Mouse (Mus musculus): ENCODE measurements around the gene Tchp.

The Tchp gene

GRCm38 (mm10) chr5:114707265-114708068, at the start of gene Tchp:
Gene Tchp, plus strand, starts transcription at chr5:114707760.
- in situ Hi-C loops (cut with MboI; ENCODE audit: low sequenced_read_pairs): no loop called here

DNA sequence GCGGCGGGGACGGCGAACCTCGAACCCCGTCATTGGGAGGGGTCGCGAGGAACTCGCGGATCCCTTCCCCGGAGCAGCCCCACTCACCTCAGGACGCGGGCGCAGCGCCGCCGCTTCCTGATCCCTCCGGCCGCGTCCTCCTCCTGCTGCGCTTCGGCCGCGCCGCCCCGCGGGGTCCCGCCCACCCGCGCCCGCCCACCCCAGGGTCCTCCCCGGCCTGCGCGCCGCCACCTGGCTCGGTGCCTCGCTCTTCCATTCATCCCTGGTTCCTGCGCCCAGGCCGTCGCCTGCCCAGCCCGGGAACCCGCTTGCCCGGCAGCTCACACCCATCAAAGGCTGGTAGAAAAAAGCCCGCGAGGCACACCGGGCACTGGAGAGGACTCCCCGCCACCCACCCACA, 49.3 kb upstream of the Tchp start, which contains the start of gene Trpv4:
TSS of gene Trpv4 (minus strand) at position 167 of the 400 bp plus-strand sequence.
- in situ Hi-C loops (cut with MboI; ENCODE audit: low sequenced_read_pairs): no loop called here

DNA sequence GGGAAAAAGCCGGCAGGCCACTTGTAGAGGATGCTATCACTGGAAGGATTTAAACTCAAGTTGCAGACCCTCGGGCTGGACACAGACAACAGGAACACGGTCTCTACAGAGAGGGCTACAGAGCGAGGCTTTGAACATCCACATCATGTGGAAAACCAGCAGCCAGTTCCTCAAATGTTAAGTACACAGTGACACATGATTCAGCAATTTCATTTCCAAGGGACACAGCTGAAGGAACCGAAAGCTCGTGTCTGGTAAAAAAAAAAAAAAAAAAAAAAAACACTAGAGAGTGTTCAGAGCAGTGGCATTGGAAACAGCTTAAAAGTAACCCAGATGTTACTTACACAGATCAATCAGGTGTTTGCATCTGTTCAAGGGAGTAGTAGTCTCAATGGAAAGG, 46.5 kb upstream of the Tchp start:
- in situ Hi-C loops (cut with MboI; ENCODE audit: low sequenced_read_pairs): no loop called here

- in situ Hi-C loops (cut with MboI; ENCODE audit: low sequenced_read_pairs): no loop called here
Observed at GRCm38 (mm10) chr5:114664139-114664538, 43.4 kb upstream of the Tchp start.

DNA sequence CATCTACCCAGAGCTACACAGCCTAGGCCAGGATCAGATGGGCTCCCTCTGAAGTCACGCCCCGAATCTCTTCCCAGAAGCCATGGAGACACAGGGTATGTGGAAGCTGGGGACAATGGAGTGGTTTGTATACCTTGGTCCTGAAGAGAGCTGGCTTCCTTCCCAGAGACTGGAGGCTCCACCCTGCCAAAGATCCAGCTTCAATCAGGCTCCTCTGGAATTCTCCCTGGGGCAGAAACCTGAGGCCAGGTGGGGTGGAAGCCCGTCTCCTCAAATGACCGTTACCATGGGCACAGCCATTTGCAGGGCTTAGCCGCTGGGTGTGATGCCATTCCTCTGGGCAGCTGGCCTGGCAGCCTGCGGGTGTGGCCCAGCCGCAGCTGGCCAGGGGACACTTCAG, 42.8 kb upstream of the Tchp start:
- in situ Hi-C loops (cut with MboI; ENCODE audit: low sequenced_read_pairs): no loop called here

- in situ Hi-C loops (cut with MboI; ENCODE audit: low sequenced_read_pairs): no loop called here
Observed at GRCm38 (mm10) chr5:114666659-114667058, 40.9 kb upstream of the Tchp start.

DNA sequence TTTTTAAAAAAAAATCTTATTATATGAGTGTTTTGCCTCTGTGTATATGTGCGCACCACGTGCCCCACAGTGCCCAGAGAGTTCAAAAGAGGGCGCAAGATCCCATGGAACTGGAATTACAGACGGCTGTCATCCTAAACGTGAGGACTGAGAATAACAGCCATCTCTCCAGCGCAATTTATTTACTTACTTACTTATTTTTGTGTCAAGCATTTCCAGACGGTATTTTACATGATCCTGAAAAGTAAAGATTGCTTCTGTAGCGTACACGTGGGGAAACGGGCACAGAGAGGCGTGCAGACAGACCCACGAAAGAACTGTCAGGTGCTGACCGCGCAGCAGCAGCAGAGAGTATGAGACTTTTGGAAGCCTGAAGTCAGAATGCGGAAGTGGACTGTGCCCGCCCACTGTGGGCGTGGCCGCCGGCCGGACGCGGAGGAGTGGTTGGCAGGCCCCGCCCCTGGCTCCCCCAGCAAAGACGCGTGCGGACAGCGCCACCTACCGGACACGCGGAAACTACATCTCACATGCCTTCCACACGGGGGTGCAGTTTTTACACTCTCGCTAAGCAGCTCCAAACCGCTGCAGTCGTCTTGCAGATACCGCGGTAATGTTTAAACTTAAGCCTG, 40.2 kb upstream of the Tchp start:
- in situ Hi-C loops (cut with MboI; ENCODE audit: low sequenced_read_pairs): no loop called here

- in situ Hi-C loops (cut with MboI; ENCODE audit: low sequenced_read_pairs): no loop called here
Observed at GRCm38 (mm10) chr5:114669014-114669413, 38.5 kb upstream of the Tchp start.

- in situ Hi-C loops (cut with MboI; ENCODE audit: low sequenced_read_pairs): no loop called here
Observed at GRCm38 (mm10) chr5:114673114-114673513, 34.4 kb upstream of the Tchp start.

DNA sequence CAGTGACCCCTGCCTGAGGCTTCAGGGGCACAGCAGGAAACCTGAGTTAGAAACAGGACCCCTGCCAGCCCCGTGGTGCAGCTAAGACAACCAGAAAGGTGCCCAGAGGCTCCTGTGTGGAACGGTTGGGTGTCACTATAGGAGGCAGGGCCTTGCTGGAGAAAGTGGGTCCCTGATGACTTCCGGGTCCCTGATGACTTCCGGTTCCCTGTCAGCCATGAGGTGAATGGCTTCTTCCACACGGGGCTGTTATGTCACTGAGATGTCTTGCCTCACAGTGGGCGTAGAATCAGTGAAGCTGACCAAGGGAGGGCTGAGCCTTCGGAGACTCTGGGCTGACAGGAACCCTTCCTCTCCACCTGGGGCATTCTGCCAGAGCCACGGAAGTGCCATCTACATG, 33.0 kb upstream of the Tchp start:
- in situ Hi-C loops (cut with MboI; ENCODE audit: low sequenced_read_pairs): no loop called here

- in situ Hi-C loops (cut with MboI; ENCODE audit: low sequenced_read_pairs): no loop called here
Observed at GRCm38 (mm10) chr5:114679841-114680591, 27.5 kb upstream of the Tchp start.

DNA sequence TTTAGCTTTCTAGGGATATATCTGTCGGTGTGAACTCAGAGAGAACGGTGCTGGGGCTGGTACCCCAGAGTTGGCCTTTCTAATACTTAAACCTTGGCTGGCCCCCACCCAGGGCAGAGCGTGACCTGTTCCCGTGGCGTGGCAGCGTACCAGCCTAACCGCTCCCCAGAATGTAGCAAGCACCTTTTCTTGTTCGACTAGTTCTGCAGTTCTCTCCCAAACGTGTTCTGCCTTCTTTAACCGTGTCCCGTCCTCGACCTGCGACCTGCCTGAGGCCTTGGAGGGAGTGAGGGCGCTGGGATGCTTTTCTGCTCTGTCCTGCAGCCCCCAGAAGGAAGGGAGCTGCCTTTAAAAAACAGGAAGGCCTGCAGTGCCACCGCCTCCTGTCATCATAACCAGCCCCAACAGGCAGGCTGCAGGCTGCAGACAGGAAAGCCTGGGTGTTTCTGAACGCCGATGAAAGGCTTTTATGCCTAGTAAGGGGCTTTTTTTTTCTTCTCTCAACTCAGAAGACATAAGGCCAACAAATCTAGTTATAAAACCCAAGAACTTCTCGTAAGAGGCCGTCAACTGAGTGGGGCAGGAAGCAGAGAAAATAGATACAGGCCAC, 26.8 kb upstream of the Tchp start:
- in situ Hi-C loops (cut with MboI; ENCODE audit: low sequenced_read_pairs): no loop called here

DNA sequence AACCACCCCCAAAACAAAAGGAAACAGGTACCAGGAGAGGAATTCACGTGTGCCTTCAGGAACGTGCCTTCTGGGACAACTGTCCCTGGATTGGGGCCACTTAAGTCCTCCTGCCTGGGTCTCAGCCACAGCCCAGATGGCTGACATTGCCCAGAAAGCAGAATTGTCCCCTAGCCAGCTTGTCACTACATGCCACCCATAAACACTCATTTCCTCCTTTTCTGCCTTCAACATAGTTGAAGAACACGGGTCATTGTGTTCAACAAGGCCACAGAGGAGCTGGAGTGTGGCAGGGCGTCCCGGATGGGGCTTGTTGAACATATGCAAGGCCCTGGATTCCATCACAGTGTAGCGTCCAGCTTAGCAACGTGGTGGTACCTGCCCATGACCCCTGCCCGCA, 25.8 kb upstream of the Tchp start:
- in situ Hi-C loops (cut with MboI; ENCODE audit: low sequenced_read_pairs): no loop called here

DNA sequence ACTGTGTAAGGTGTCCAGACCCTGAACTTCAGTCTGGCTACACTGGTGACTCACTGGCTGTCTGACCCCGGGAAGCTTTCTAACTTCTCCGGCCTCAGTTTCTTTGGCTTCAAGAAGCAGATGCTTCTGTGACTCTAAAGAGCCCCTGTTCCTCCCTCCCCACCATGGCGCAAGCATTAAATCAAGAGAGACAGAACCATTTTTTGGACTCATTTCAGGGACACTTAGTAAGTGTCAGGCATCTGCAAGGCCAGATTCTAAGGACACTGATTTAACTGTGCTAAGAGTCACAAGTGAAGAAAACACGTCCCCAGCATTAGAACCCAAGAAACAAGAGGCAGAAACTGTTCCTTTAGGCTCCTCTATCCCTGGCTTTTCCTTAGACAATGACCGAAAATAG, 21.6 kb upstream of the Tchp start:
- in situ Hi-C loops (cut with MboI; ENCODE audit: low sequenced_read_pairs): no loop called here

- in situ Hi-C loops (cut with MboI; ENCODE audit: low sequenced_read_pairs): no loop called here
Observed at GRCm38 (mm10) chr5:114686726-114687210, 20.8 kb upstream of the Tchp start.

DNA sequence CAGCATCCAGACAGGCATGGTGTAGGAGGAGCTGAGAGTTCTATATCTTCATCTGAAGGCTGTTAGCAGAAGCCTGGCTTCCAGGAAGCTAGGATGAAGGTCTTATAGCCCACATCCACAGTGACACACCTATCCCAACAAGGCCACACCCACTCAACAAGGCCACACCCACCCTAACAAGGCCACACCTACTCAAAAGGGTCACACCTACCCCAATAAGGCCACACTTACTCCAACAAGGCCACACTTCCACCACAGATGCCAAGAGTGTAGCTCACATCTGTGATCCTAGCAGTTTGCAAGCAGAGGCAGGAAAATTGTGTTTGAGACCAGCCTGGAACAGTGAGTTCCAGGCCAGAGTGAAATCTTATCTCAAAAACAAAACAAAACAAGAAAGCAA, 19.7 kb upstream of the Tchp start:
- in situ Hi-C loops (cut with MboI; ENCODE audit: low sequenced_read_pairs): no loop called here

- in situ Hi-C loops (cut with MboI; ENCODE audit: low sequenced_read_pairs): no loop called here
Observed at GRCm38 (mm10) chr5:114688703-114689102, 18.9 kb upstream of the Tchp start.

DNA sequence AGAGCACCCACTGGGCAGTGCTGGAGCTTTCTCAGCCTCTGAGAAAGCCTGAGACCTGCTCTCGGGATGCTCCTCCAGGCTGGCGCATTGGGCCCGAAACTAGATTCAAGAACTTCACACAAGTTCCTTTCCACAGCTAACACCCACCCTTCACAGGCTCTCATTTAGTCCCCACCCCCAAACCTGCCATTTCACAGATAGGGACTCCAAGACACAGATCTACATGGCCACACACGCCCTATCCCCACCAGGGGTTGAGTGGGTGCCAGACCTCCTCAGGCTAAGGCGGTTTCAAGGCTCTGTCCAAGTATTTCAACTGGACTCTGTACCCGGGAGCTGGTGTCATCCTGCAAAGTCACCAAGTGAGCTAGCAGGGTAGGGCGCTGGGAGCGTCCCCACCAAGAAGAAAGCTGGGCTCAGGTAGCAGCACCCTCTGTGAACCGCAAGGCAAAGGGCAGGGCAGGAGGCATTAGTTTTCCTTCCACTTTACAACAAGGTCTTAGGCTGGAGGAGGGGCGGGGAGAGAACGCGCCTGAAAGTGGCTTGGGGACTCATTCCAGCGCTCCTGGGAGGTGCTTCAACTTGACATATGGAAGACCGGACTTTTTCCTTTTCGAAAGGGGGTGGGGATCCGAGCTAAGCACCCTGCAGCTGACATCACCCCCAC, 17.7 kb upstream of the Tchp start:
- in situ Hi-C loops (cut with MboI; ENCODE audit: low sequenced_read_pairs): no loop called here

DNA sequence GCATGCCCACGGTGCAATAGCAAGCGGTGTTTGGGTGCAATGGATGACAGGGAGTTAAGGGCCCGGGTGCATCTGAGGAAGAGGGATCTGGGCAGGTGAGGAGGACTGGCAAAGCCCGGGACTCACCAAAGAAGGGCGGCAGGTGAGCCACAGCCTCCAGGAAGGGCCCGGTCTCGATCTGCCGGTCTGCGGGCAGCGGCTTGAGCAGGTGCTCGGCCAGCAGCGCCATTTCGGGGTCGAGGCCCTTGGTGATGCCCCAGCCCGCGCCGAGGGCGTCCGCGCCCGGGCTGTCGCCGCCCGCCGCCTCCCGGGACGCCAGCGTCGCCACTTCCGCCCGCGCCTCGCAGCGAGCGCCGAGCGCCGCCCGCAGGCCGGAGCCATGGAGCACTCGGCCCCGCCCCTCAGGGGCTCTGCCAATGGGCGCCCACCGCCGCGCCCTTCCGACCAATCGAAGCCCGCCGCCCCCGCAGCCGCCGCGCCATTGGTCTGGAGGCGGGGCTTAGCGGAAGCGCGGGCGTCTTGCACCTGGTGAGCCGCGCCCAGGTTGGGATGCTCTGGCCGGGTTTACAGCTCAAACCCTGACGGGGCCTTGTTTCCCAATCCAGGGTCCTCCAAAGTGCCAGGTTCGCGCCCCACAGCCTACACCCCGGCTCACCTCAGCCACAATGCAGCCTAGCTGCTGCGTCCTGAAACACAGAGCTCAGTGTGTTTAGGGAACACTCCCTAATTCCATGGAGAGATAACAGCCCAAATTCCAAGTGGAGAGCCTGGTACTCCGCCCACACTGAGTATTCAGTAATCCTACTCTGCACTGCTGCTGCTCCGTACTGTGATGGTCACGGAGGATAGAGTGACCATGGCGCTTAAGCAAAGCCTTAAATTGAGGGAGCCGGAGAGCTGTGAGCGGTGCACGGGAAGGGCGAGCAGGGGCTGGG, 16.7 kb upstream of the Tchp start, which contains the start of gene Gltp:
TSS of gene Gltp (minus strand) at position 352 of the 935 bp plus-strand sequence.
- in situ Hi-C loops (cut with MboI; ENCODE audit: low sequenced_read_pairs): no loop called here
